Mouse (Mus musculus) CH12.LX (cell line): ENCODE results near the gene Zranb3.
A peak's percentile ranks its signal among the peaks of the same experiment; 100 is the strongest.

Experiments used
- CHD1 ChIP-seq: IDR thresholded peaks from 2 replicates; pipeline ENCODE4 v1.6.1; 2012; ENCODE audit warnings: low read depth, low read length, improper control_type of control experiment, inconsistent platforms
- CHD2 ChIP-seq: IDR thresholded peaks from 2 replicates; pipeline ENCODE4 v1.6.1; 2011; ENCODE audit warnings: low read length, improper control_type of control experiment
- CTCF ChIP-seq, 2 experiments: IDR thresholded peaks in 1 of 2; conservative IDR thresholded peaks in 1 of 2; 2 replicates each; pipeline ENCODE4 v1.5.1; 2011 to 2012; ENCODE audit warnings: low read depth in 2 of 2, low read length in 2 of 2, improper control_type of control experiment in 1 of 2, inconsistent platforms in 1 of 2, mild to moderate bottlenecking in 1 of 2, moderate library complexity in 1 of 2
- POLR2A ChIP-seq: IDR thresholded peaks from 2 replicates; pipeline ENCODE4 v1.6.1; 2011; ENCODE audit warnings: low read depth, mild to moderate bottlenecking, improper control_type of control experiment, low read length

DNA sequence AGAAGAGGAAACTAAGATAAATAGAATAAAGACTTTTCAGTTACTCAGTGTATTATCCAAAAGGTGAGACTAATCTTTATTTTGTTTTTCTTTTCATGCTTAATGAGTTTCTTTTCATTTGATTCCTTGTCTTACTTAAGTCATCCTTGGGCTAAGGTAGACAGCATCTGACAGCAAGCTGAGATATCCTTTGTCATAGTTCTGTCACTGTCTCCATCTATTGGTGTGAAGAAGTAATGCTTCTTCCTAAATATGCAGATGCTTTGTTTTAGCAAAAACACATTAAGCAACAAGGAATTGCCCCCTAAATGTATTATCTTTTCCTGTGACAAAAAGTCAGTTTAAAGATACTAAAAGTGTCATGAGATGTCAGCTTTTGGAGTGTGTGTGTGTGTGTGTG lies 38.2 kb upstream of the Zranb3 start:
- peak in 1 of 2 experiments; percentile 63; a peak in 2 of 4 replicates for TF ChIP-seq CTCF (conservative IDR thresholded peaks at IDR 0.05 in 1 of 2, IDR thresholded peaks at IDR 0.05 in 1 of 2; ENCODE audit: low read depth in 2 of 2, low read length in 2 of 2)
- no peak for TF ChIP-seq CHD2
- no peak for TF ChIP-seq CHD1
- no peak for TF ChIP-seq POLR2A
